Mouse (Mus musculus) bone marrow macrophage, adult 2 months (primary cell): Measurements from ENCODE around the gene Afmid.

Source experiments
- CTCF ChIP-seq: IDR thresholded peaks from 2 replicates; pipeline ENCODE4 v1.5.1; 2012; ENCODE audit warnings: low read depth, mild to moderate bottlenecking, low read length, moderate library complexity
- POLR2A ChIP-seq: IDR thresholded peaks from 2 replicates; pipeline ENCODE4 v1.6.1; 2012; ENCODE audit warnings: mild to moderate bottlenecking, low read depth, low read length, borderline replicate concordance

- no peak for TF ChIP-seq CTCF
- TF ChIP-seq POLR2A = no peak
Measured at GRCm38 (mm10) chr11:117828888-117829604, 3.3 kb downstream of the Afmid start.
